Mouse (Mus musculus): ENCODE measurements at regions not wholly inside any gene's neighbourhood (a gene's known extent, or its start where the extent isn't known, plus 50 kb on each side); places are given as distances from the start of the nearest gene placed in this dataset.

- TF ChIP-seq CTCF (IDR thresholded peaks at IDR 0.05; ENCODE audit: insufficient read depth, low read length) (no peak), POLR2A (IDR thresholded peaks at IDR 0.05; ENCODE audit: borderline replicate concordance, extremely low read depth, low read depth, low read length) (no peak)
Measured at GRCm38 (mm10) chr9:41754434-41755002, 369.6 kb downstream of the Sorl1 start.
